Mouse (Mus musculus) midbrain, postnatal 0 days (tissue): ENCODE measurements around the gene Cybrd1. TPM values are rescaled to one million over a fixed set of nuclear protein-coding genes. Genes with fewer than 3 reads are reported as not detected.

ENCODE experiments used
- ATAC-seq: fragments of 200-750 bp; cut with Nextera tagmentation; 2 replicates; pipeline ENCODE4 v1.8.0; 2017; ENCODE audit warnings: moderate number of reproducible peaks, mild to moderate bottlenecking, moderate TSS enrichment, moderate library complexity; ENCODE audit not compliant: low FRiP score
- DNase-seq: peaks from one replicate; pipeline ENCODE4 v3.0.0-alpha.2; 2015; ENCODE audit warnings: low spot score
- H3K27ac ChIP-seq: fragments of 300-500 bp; sonication (generic); 2 replicates; pipeline ENCODE4 v1.5.1; 2014; ENCODE audit warnings: low read depth, mild to moderate bottlenecking, low read length, mixed read lengths
- H3K27me3 ChIP-seq: fragments of 300-500 bp; sonication (generic); 2 replicates; pipeline ENCODE4 v1.6.1; 2014; ENCODE audit warnings: low read length, control low read depth, mixed read lengths; ENCODE audit not compliant: insufficient read depth
- H3K36me3 ChIP-seq: fragments of 300-500 bp; sonication (generic); 2 replicates; pipeline ENCODE4 v1.6.1; 2014; ENCODE audit warnings: low read length, control low read depth, mixed read lengths; ENCODE audit not compliant: insufficient read depth
- H3K4me1 ChIP-seq: fragments of 300-500 bp; sonication (generic); 2 replicates; pipeline ENCODE4 v1.6.1; 2014; ENCODE audit warnings: mild to moderate bottlenecking, control low read depth, antibody characterized with exemption, low read length, mixed read lengths; ENCODE audit not compliant: insufficient read depth
- H3K4me2 ChIP-seq: fragments of 300-500 bp; sonication (generic); 2 replicates; pipeline ENCODE4 v1.6.1; 2014; ENCODE audit warnings: low read depth, mild to moderate bottlenecking, low read length, mixed read lengths; ENCODE audit not compliant: poor library complexity, severe bottlenecking
- H3K4me3 ChIP-seq: fragments of 300-500 bp; sonication (generic); 2 replicates; pipeline ENCODE4 v1.5.1; 2014; ENCODE audit warnings: low read depth, mild to moderate bottlenecking, low read length, moderate library complexity
- H3K9ac ChIP-seq: fragments of 300-500 bp; sonication (generic); replicated peaks from 2 replicates; pipeline ENCODE4 v1.6.1; 2014; ENCODE audit warnings: mild to moderate bottlenecking, low read length, moderate library complexity, mixed read lengths; ENCODE audit not compliant: poor library complexity, severe bottlenecking
- H3K9me3 ChIP-seq: fragments of 300-500 bp; sonication (generic); 2 replicates; pipeline ENCODE4 v1.6.1; 2016; ENCODE audit warnings: low read length, control low read depth
- CTCF ChIP-seq: IDR thresholded peaks from 2 replicates; pipeline ENCODE4 v1.5.1; 2016; ENCODE audit warnings: antibody characterized with exemption, mild to moderate bottlenecking
- WGBS: fragments of 180-500 bp; shearing (Covaris S2); extraction: QIAGEN DNeasy Blood & Tissue Kit; methylation state at CpG from one replicate; pipeline ENCODE4 v1.1.7; 2014; 5-methylcytosine and 5-hydroxymethylcytosine counted together
- polyA plus RNA-seq: library from polyadenylated mRNA; unstranded; fragments of >200 nt; fragmentation: Nextera tagmentation; extraction: Ambion mirVana; gene quantifications from 2 replicates; pipeline ENCODE4 v1.2.1, GENCODE M21; 2015
- total RNA-seq: library from RNA; depleted of rRNA; stranded (reverse); fragments of >200 nt; gene quantifications from 2 replicates; pipeline ENCODE4 v1.2.3, GENCODE M21; 2014

The Cybrd1 gene
- total and polyA plus RNA-seq, 2 experiments from 2014 or later, result 2.2 to 6.3 TPM

GRCm38 (mm10) chr2:71103292-71103680 is 14.4 kb upstream of the Cybrd1 start:
- TF ChIP-seq CTCF, result no peak
- no peaks in the 10 kb centered on the region for H3K9me3 ChIP-seq
- H3K4me3 ChIP-seq, result no peak overlapping the region
- no peak overlapping the region for H3K9ac ChIP-seq
- no peak for ATAC-seq
- 0 out of 2 replicates have a peak, but pooled peaks cover 5% of the 10 kb centered on the region for H3K36me3 ChIP-seq
- H3K4me1 ChIP-seq, result no peaks in the 10 kb centered on the region
- no peaks in the 10 kb centered on the region for H3K27me3 ChIP-seq
- no peak overlapping the region for H3K27ac ChIP-seq
- 89% methylated on average over 4 of the region's 4 CpGs for WGBS
- no peak overlapping the region for H3K4me2 ChIP-seq
- DNase-seq, result no peak

GRCm38 (mm10) chr2:71104696-71105095 is 13.0 kb upstream of the Cybrd1 start:
- ATAC-seq (no peak), DNase-seq (no peak)
- H3K4me2 ChIP-seq, result no peak overlapping the region
- no peak overlapping the region for H3K9ac ChIP-seq
- H3K9me3 ChIP-seq, result no peaks in the 10 kb centered on the region
- 0 out of 2 replicates have a peak, but pooled peaks cover 5% of the 10 kb centered on the region for H3K36me3 ChIP-seq
- WGBS, result 64% methylated on average over 3 of the region's 3 CpGs
- no peaks in the 10 kb centered on the region for H3K4me1 ChIP-seq
- no peak for TF ChIP-seq CTCF
- no peaks in the 10 kb centered on the region for H3K27me3 ChIP-seq
- no peak overlapping the region for H3K27ac ChIP-seq
- H3K4me3 ChIP-seq, result no peak overlapping the region

- ATAC-seq, result no peak
- no peak overlapping the region for H3K9ac ChIP-seq
- TF ChIP-seq CTCF, result no peak
- no peak overlapping the region for H3K4me3 ChIP-seq
- no peak overlapping the region for H3K27ac ChIP-seq
- 85% methylated on average over 14 of the region's 14 CpGs for WGBS
- no peaks in the 10 kb centered on the region for H3K9me3 ChIP-seq
- H3K36me3 ChIP-seq, result no peaks in the 10 kb centered on the region
- no peaks in the 10 kb centered on the region for H3K27me3 ChIP-seq
- H3K4me1 ChIP-seq, result no peaks in the 10 kb centered on the region
- no peak overlapping the region for H3K4me2 ChIP-seq
- no peak for DNase-seq
These were observed 12.1 kb upstream of the Cybrd1 start for GRCm38 (mm10) chr2:71105469-71106215.

- H3K9ac ChIP-seq, result no peak overlapping the region
- 82% methylated on average over 2 of the region's 2 CpGs for WGBS
- no peaks in the 10 kb centered on the region for H3K4me1 ChIP-seq
- H3K27me3 ChIP-seq, result no peaks in the 10 kb centered on the region
- no peaks in the 10 kb centered on the region for H3K36me3 ChIP-seq
- ATAC-seq (no peak), DNase-seq (no peak)
- no peaks in the 10 kb centered on the region for H3K9me3 ChIP-seq
- H3K4me3 ChIP-seq, result no peak overlapping the region
- H3K27ac ChIP-seq, result no peak overlapping the region
- no peak overlapping the region for H3K4me2 ChIP-seq
- no peak for TF ChIP-seq CTCF
These were observed 10.5 kb upstream of the Cybrd1 start for GRCm38 (mm10) chr2:71107225-71107624.

- no peak overlapping the region for H3K4me3 ChIP-seq
- H3K4me2 ChIP-seq, result no peak overlapping the region
- H3K9ac ChIP-seq, result no peak overlapping the region
- no peak overlapping the region for H3K27ac ChIP-seq
- TF ChIP-seq CTCF, result no peak
- WGBS, result 80% methylated on average over 3 of the region's 3 CpGs
- H3K36me3 ChIP-seq, result no peaks in the 10 kb centered on the region
- no peaks in the 10 kb centered on the region for H3K9me3 ChIP-seq
- DNase-seq (no peak), ATAC-seq (no peak)
- no peaks in the 10 kb centered on the region for H3K27me3 ChIP-seq
- no peaks in the 10 kb centered on the region for H3K4me1 ChIP-seq
These were observed 9.2 kb upstream of the Cybrd1 start for GRCm38 (mm10) chr2:71108541-71108940.

- Histone ChIP-seq H3K27ac (no peak overlapping the region), H3K9me3 (no peaks in the 10 kb centered on the region), H3K4me3 (no peak overlapping the region), H3K36me3 (no peaks in the 10 kb centered on the region), H3K27me3 (peaks cover 10% of the 10 kb centered on the region; the same call in 1 of the 2 replicates), H3K4me1 (no peaks in the 10 kb centered on the region; the same call in 1 of the 2 replicates), H3K4me2 (no peak overlapping the region), H3K9ac (no peak overlapping the region)
- DNase-seq (no peak), ATAC-seq (no peak)
- WGBS, result 77% methylated on average over 5 of the region's 6 CpGs
- no peak for TF ChIP-seq CTCF
These were observed 4.1 kb upstream of the Cybrd1 start for GRCm38 (mm10) chr2:71113489-71114171.
